Mouse (Mus musculus) inflammation-experienced regulatory T-cells (primary cell): ENCODE measurements around the gene Kat2b. TPM values are rescaled to one million over a fixed set of nuclear protein-coding genes. Genes with fewer than 3 reads are reported as not detected.

ENCODE experiments used
- polyA plus RNA-seq, 2 experiments: library from polyadenylated mRNA; unstranded; fragments of 100-300 nt; shearing (Covaris generic); gene quantifications; one replicate each; pipeline ENCODE4 v1.2.1; 2017

Kat2b gene
- 10 to 100 TPM; 37.6 to 41.6 TPM for polyA plus RNA-seq

GRCm38 (mm10) chr17:53566161-53566918 is at the start of gene Kat2b:
Gene Kat2b, plus strand, starts transcription at chr17:53566861.

GRCm38 (mm10) chr17:53539351-53539750 is 27.3 kb upstream of the Kat2b start, which contains the start of gene Pp2d1:
Gene Pp2d1, minus strand, starts transcription at chr17:53539451.

GRCm38 (mm10) chr17:53688877-53689802 is 122.5 kb downstream of the Kat2b start, which contains the start of gene Sgo1:
Gene Sgo1, minus strand, starts transcription at chr17:53689333.

Other genes starting within 250 kb of the Kat2b start
- under 1 TPM; 0.20 to 0.21 TPM for gene Efhb, start 103.5 kb upstream of the Kat2b start, polyA plus RNA-seq
- 10 to 100 TPM; 91.5 to 92.8 TPM for gene Rab5a, start 87.6 kb upstream of the Kat2b start, polyA plus RNA-seq
- gene Pp2d1, start 27.4 kb upstream of the Kat2b start, polyA plus RNA-seq, result under 1 TPM; 0.34 to 0.67 TPM
- gene Sgo1, start 122.5 kb downstream of the Kat2b start, polyA plus RNA-seq, result 1 to 10 TPM in 1 of 2 experiments, under 1 TPM in 1; 0.47 to 1.4 TPM